Mouse (Mus musculus) limb, embryonic 12.5 days (tissue): ENCODE measurements around the gene Tsnaxip1. TPM values are rescaled to one million over a fixed set of nuclear protein-coding genes. Genes with fewer than 3 reads are reported as not detected.
A peak's percentile ranks its signal among the peaks of the same experiment; 100 is the strongest.

ENCODE experiments used
- ATAC-seq: fragments of 200-750 bp; cut with Nextera tagmentation; 2 replicates; pipeline ENCODE4 v1.8.0; 2017; ENCODE audit warnings: low read depth, moderate TSS enrichment; ENCODE audit not compliant: insufficient number of reproducible peaks, insufficient read depth, low FRiP score, low TSS enrichment
- H3K27ac ChIP-seq: fragments of 300-500 bp; sonication (generic); 2 replicates; pipeline ENCODE4 v1.5.1; 2016; ENCODE audit warnings: mild to moderate bottlenecking, moderate library complexity
- H3K27me3 ChIP-seq: fragments of 300-500 bp; sonication (generic); 2 replicates; pipeline ENCODE4 v1.6.1; 2016; ENCODE audit warnings: mild to moderate bottlenecking, moderate library complexity
- H3K36me3 ChIP-seq: fragments of 300-500 bp; sonication (generic); 2 replicates; pipeline ENCODE4 v1.6.1; 2016; ENCODE audit warnings: mild to moderate bottlenecking, moderate library complexity
- H3K4me1 ChIP-seq: fragments of 300-500 bp; sonication (generic); replicated peaks from 2 replicates; pipeline ENCODE4 v1.6.1; 2016
- H3K4me2 ChIP-seq: fragments of 300-500 bp; sonication (generic); 2 replicates; pipeline ENCODE4 v1.6.1; 2016; ENCODE audit warnings: mild to moderate bottlenecking, moderate library complexity
- H3K4me3 ChIP-seq: fragments of 300-500 bp; sonication (generic); replicated peaks from 2 replicates; pipeline ENCODE4 v1.5.1; 2016; ENCODE audit warnings: mild to moderate bottlenecking
- H3K9ac ChIP-seq: fragments of 300-500 bp; sonication (generic); replicated peaks from 2 replicates; pipeline ENCODE4 v1.6.1; 2016; ENCODE audit warnings: mild to moderate bottlenecking, moderate library complexity
- H3K9me3 ChIP-seq: fragments of 300-500 bp; sonication (generic); 2 replicates; pipeline ENCODE4 v1.6.1; 2016; ENCODE audit warnings: mild to moderate bottlenecking, moderate library complexity
- WGBS: fragments of 180-500 bp; shearing (Covaris S2); methylation state at CpG from one replicate; pipeline ENCODE4 v1.1.7; 2016; 5-methylcytosine and 5-hydroxymethylcytosine counted together
- polyA plus RNA-seq: library from polyadenylated mRNA; unstranded; fragments of >200 nt; fragmentation: Nextera tagmentation; extraction: Ambion mirVana; gene quantifications from 2 replicates; pipeline ENCODE4 v1.2.1, GENCODE M21; 2016

Gene Tsnaxip1
- polyA plus RNA-seq, 1 experiment from 2014 or later = 0.56 TPM

DNA sequence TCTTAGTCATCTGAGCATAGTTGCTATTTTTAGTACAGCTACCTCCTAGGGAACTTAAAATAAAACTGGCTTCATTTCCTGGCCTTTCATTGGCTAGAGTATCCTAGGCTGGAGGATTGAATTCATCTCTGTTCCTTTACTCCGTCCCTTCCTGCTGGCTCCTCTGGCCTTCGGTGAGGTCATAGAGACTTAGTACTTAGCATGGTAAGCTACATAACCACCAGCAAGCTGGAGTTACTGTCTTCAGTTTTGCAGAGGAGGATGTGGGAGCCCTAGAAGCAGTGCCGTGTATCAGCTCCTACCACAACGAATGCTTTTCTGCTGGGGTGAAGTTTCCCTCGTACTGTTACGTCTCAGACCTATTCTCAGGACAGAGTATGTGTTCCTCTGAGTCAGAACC, 46.8 kb downstream of the Tsnaxip1 start:
- WGBS = 92% methylated on average over 6 of the region's 6 CpGs
- H3K36me3 ChIP-seq = peaks cover 92% of the 10 kb centered on the region
- no peak overlapping the region for H3K4me3 ChIP-seq
- H3K27me3 ChIP-seq = no peaks in the 10 kb centered on the region
- no peaks in the 10 kb centered on the region for H3K9me3 ChIP-seq
- H3K4me1 ChIP-seq = no peaks in the 10 kb centered on the region
- ATAC-seq = no peak
- no peak overlapping the region for H3K4me2 ChIP-seq
- H3K9ac ChIP-seq = no peak overlapping the region
- no peak overlapping the region for H3K27ac ChIP-seq

DNA sequence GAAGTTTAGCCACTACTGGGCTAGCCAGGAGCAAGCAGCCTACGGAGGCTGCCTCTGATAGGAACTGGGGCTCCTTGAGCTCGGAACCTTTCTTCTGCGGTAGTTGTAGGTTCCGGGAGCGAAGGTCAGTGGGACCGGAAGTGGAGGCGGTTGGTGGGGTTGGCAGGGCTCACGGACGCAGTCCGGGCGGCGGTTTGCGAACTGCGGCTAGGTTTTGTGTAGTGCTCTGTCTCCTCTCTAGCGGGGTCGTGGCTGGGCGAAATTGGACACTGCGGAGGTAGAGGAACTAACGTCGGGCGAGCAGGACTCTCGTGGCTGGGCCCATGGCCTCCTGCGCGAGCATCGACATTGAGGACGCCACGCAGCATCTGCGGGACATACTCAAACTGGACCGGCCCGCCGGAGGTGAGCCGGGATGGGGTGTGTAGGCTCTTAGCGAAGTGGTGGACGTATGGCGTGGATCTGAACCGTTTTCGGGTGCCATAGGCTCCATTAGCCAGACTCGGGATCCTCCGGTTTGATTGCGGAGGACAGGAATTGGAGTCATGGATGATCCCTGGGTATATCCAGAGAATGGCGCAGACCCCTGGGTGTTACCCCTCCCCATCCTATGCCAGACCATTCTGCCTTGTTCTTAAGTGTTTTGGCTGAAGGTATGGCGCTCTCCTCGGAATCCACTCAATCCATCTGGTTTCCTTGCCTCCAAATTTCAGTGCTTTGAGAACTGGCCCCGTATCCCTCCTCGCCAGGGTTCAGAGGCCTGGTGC, 53.4 kb downstream of the Tsnaxip1 start, which contains the start of gene Edc4:
TSS of gene Edc4 (plus strand) at position 128 of the 767 bp plus-strand sequence.
- peak; percentile 83 for ATAC-seq
- under 1% methylated on average over 45 of the region's 45 CpGs for WGBS
- H3K4me1 ChIP-seq = peaks cover 27% of the 10 kb centered on the region

DNA sequence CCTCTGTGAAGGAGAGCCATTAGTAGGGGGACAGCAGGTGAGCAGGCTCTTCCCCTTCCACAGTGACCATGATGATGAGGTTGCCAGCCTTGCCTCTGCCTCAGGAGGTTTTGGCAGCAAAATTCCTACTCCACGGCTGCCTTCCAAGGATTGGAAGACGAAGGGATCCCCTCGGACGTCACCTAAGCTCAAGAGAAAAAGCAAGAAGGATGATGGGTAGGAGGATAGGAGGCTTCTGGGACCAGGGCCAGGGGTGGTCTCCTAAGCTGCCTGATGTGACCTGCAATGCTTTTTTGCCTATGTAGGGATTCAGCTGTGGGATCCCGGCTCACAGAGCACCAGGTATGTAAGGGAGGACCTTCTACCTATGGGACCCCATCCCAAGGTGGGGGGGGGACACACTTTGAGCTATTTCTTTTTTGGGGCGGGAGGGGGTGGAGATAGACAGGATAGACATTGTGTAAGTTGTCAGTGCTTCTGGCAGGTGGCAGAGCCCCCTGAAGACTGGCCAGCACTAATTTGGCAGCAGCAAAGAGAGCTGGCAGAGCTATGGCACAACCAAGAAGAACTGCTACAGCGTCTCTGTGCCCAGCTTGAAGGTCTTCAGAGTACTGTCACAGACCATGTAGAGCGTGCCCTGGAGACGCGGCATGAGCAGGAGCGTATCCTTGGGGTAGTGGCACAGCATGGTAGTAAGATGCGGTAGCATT, 62.4 kb downstream of the Tsnaxip1 start:
- ATAC-seq = no peak
- Histone ChIP-seq H3K4me1 (peaks cover 7% of the 10 kb centered on the region), H3K4me3 (no peak overlapping the region), H3K9me3 (no peaks in the 10 kb centered on the region), H3K4me2 (no peak overlapping the region), H3K9ac (no peak overlapping the region), H3K36me3 (peaks cover 95% of the 10 kb centered on the region), H3K27ac (no peak overlapping the region), H3K27me3 (no peaks in the 10 kb centered on the region)
- WGBS = 94% methylated on average over 12 of the region's 12 CpGs

More for the DNA sequence above, 53.4 kb downstream of the Tsnaxip1 start, which contains the start of gene Edc4:
- Histone ChIP-seq H3K4me2 (peak within 1 kb of the TSS; percentile 78), H3K27ac (peak within 1 kb of the TSS; percentile 67), H3K9me3 (no peaks in the 10 kb centered on the region), H3K27me3 (no peaks in the 10 kb centered on the region), H3K9ac (peak within 1 kb of the TSS; percentile 88), H3K4me3 (peak within 1 kb of the TSS; percentile 91), H3K36me3 (peaks cover 56% of the 10 kb centered on the region)

DNA sequence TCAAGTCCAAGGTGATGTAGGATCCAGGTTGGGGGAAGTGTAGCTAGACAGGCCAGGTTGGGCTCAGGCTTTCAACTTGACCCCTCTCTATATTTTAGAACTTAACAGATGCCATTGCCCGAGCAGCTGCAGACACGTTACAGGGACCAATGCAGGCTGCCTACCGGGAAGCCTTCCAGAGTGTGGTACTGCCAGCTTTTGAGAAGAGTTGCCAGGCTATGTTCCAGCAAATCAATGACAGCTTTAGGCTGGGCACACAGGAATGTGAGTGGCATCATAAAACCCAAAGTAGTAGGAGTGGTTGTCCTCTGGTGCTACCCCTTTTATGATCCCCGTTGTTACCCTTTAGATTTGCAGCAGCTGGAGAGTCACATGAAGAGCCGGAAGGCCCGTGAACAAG, 63.3 kb downstream of the Tsnaxip1 start:
- no peak overlapping the region for H3K4me3 ChIP-seq
- peaks cover 7% of the 10 kb centered on the region for H3K4me1 ChIP-seq
- no peak overlapping the region for H3K27ac ChIP-seq
- H3K4me2 ChIP-seq = no peak overlapping the region
- peaks cover 90% of the 10 kb centered on the region for H3K36me3 ChIP-seq
- WGBS = 88% methylated on average over 6 of the region's 6 CpGs
- no peaks in the 10 kb centered on the region for H3K27me3 ChIP-seq
- H3K9ac ChIP-seq = no peak overlapping the region
- no peak for ATAC-seq
- H3K9me3 ChIP-seq = no peaks in the 10 kb centered on the region

DNA sequence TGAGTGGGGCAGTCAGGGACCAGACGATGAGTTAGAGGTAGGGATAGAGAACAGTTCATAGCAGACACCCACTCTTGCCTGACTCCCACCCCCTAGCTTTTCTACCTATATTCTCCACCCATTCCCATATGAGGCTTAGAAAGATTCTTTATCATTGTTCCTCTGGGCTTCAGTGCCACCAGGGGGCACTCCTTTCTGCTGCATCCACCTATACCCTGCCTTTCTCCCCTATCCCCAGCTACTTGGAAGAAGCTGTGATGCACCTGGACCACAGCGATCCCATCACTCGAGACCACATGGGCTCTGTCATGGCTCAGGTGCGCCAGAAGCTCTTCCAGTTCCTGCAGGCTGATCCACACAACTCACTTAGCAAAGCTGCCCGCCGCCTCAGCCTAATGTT, 64.9 kb downstream of the Tsnaxip1 start:
- 83% methylated on average over 6 of the region's 6 CpGs for WGBS
- no peak overlapping the region for H3K4me2 ChIP-seq
- no peak for ATAC-seq
- H3K9me3 ChIP-seq = no peaks in the 10 kb centered on the region
- H3K4me1 ChIP-seq = peaks cover 7% of the 10 kb centered on the region
- H3K27ac ChIP-seq = no peak overlapping the region
- H3K4me3 ChIP-seq = no peak overlapping the region
- no peaks in the 10 kb centered on the region for H3K27me3 ChIP-seq
- no peak overlapping the region for H3K9ac ChIP-seq
- H3K36me3 ChIP-seq = peaks cover 75% of the 10 kb centered on the region

DNA sequence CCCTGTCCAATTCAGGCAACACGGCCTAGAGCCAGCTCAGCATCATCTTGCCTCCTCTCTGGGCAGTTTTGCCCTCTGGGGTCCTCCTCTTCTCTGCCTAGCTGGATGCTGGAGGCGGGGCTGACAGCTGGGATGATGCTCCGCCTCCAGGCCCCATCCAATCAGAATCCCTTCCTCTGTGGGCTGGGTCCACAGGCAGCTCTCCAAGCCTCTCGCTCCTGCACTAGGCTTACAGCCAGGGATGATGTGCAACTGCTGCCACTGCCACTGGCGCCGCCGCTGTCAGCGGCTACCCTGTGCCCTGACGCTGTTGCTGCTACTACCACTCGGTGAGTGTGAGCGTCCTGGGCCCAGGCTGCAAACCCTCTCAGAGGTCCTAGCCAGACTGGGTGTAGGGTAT, 65.8 kb downstream of the Tsnaxip1 start, which contains the start of gene Nrn1l:
TSS of gene Nrn1l (plus strand) at position 229 of the 400 bp plus-strand sequence.
- peak within 1 kb of the TSS; percentile 16; the same call in 1 of the 2 replicates for H3K4me2 ChIP-seq
- no peaks in the 10 kb centered on the region for H3K27me3 ChIP-seq
- 5% methylated on average over 11 of the region's 11 CpGs for WGBS
- H3K36me3 ChIP-seq = peaks cover 66% of the 10 kb centered on the region
- no peak within 1 kb of the TSS for H3K4me3 ChIP-seq
- H3K4me1 ChIP-seq = peaks cover 7% of the 10 kb centered on the region
- H3K9ac ChIP-seq = no peak within 1 kb of the TSS
- no peaks in the 10 kb centered on the region for H3K9me3 ChIP-seq
- H3K27ac ChIP-seq = 0 out of 2 replicates have a peak within 1 kb of the TSS, but pooled peaks have one; percentile 2
- ATAC-seq = peak; percentile 48

Other genes starting within 250 kb of the Tsnaxip1 start
- 11.3 and 16.8 TPM in 2 replicates for gene Ripor1, start 222.5 kb upstream of the Tsnaxip1 start, polyA plus RNA-seq
- 149 and 160 TPM in 2 replicates for gene Ctcf, start 191.2 kb upstream of the Tsnaxip1 start, polyA plus RNA-seq
- 0.97 and 1.4 TPM in 2 replicates for gene Agrp, start 190.3 kb upstream of the Tsnaxip1 start, polyA plus RNA-seq
- 0.58 and 0.59 TPM in 2 replicates for gene Carmil2, start 141.5 kb upstream of the Tsnaxip1 start, polyA plus RNA-seq
- 75.3 and 76.7 TPM in 2 replicates for gene Acd, start 126.6 kb upstream of the Tsnaxip1 start, polyA plus RNA-seq
- gene Pard6a, start 126.6 kb upstream of the Tsnaxip1 start, polyA plus RNA-seq = 14.6 and 16.1 TPM in 2 replicates
- 0.25 TPM in 1 of 2 replicates, not detected in the other for gene 4933405L10Rik, start 120.1 kb upstream of the Tsnaxip1 start, polyA plus RNA-seq
- 34.9 and 35.9 TPM in 2 replicates for gene Enkd1, start 119.5 kb upstream of the Tsnaxip1 start, polyA plus RNA-seq
- gene Gfod2, start 69.1 kb upstream of the Tsnaxip1 start, polyA plus RNA-seq = 29.0 and 30.2 TPM in 2 replicates
- 14.9 and 17.2 TPM in 2 replicates for gene Ranbp10, start 381 bp upstream of the Tsnaxip1 start, polyA plus RNA-seq
- gene Cenpt, start 25.5 kb downstream of the Tsnaxip1 start, polyA plus RNA-seq = 55.3 and 59.2 TPM in 2 replicates
- 85.6 and 96.3 TPM in 2 replicates for gene Thap11, start 27.4 kb downstream of the Tsnaxip1 start, polyA plus RNA-seq
- gene Nutf2, start 32.8 kb downstream of the Tsnaxip1 start, polyA plus RNA-seq = 253 and 266 TPM in 2 replicates
- 72.0 and 75.7 TPM in 2 replicates for gene Edc4, start 53.1 kb downstream of the Tsnaxip1 start, polyA plus RNA-seq
- gene Nrn1l, start 65.8 kb downstream of the Tsnaxip1 start, polyA plus RNA-seq = 0.38 and 0.77 TPM in 2 replicates
- 43.0 and 48.2 TPM in 2 replicates for gene Pskh1, start 72.7 kb downstream of the Tsnaxip1 start, polyA plus RNA-seq
- gene Ctrl, start 106.1 kb downstream of the Tsnaxip1 start, polyA plus RNA-seq = 1.3 and 1.6 TPM in 2 replicates
- gene Psmb10, start 110.7 kb downstream of the Tsnaxip1 start, polyA plus RNA-seq = 24.1 and 26.9 TPM in 2 replicates
- gene Lcat, start 115.7 kb downstream of the Tsnaxip1 start, polyA plus RNA-seq = 2.2 and 2.3 TPM in 2 replicates
- gene Slc12a4, start 138.4 kb downstream of the Tsnaxip1 start, polyA plus RNA-seq = 35.5 and 42.8 TPM in 2 replicates
- gene Dpep3, start 151.7 kb downstream of the Tsnaxip1 start, polyA plus RNA-seq = not detected in 2 replicates
- 23.8 and 24.4 TPM in 2 replicates for gene Dus2, start 163.6 kb downstream of the Tsnaxip1 start, polyA plus RNA-seq
- gene Dpep2nb, start 178.2 kb downstream of the Tsnaxip1 start, polyA plus RNA-seq = 0.26 TPM in 1 of 2 replicates, not detected in the other
- 21.0 and 22.9 TPM in 2 replicates for gene Ddx28, start 184.2 kb downstream of the Tsnaxip1 start, polyA plus RNA-seq
- gene Nfatc3, start 231.1 kb downstream of the Tsnaxip1 start, polyA plus RNA-seq = 9.1 and 9.2 TPM in 2 replicates